Mouse (Mus musculus) limb, embryonic 14.5 days (tissue): ENCODE measurements around the gene Zbtb8a. TPM values are rescaled to one million over a fixed set of nuclear protein-coding genes. Genes with fewer than 3 reads are reported as not detected.

Source experiments
- ATAC-seq: fragments of 200-750 bp; cut with Nextera tagmentation; 2 replicates; pipeline ENCODE4 v1.8.0; 2017; ENCODE audit warnings: low read depth, moderate number of reproducible peaks, moderate TSS enrichment; ENCODE audit not compliant: low FRiP score
- DNase-seq: peaks from one replicate; pipeline ENCODE4 v3.0.0-alpha.2; 2015; ENCODE audit warnings: low spot score
- H3K27ac ChIP-seq: fragments of 300-500 bp; sonication (generic); replicated peaks from 2 replicates; pipeline ENCODE4 v1.5.1; 2014; ENCODE audit warnings: low read depth, mild to moderate bottlenecking, low read length, moderate library complexity, mixed read lengths
- H3K27me3 ChIP-seq: fragments of 300-500 bp; sonication (generic); 2 replicates; pipeline ENCODE4 v1.6.1; 2014; ENCODE audit warnings: low read length, mixed read lengths; ENCODE audit not compliant: control insufficient read depth, insufficient read depth
- H3K36me3 ChIP-seq: fragments of 300-500 bp; sonication (generic); 2 replicates; pipeline ENCODE4 v1.6.1; 2014; ENCODE audit warnings: mild to moderate bottlenecking, low read length, moderate library complexity, mixed read lengths; ENCODE audit not compliant: control insufficient read depth, insufficient read depth
- H3K4me1 ChIP-seq: fragments of 300-500 bp; sonication (generic); 2 replicates; pipeline ENCODE4 v1.6.1; 2014; ENCODE audit warnings: antibody characterized with exemption, low read length, mixed read lengths; ENCODE audit not compliant: control insufficient read depth, insufficient read depth
- H3K4me2 ChIP-seq: fragments of 300-500 bp; sonication (generic); replicated peaks from 2 replicates; pipeline ENCODE4 v1.6.1; 2014; ENCODE audit warnings: low read depth, mild to moderate bottlenecking, low read length, moderate library complexity; ENCODE audit not compliant: severe bottlenecking
- H3K4me3 ChIP-seq: fragments of 300-500 bp; sonication (generic); replicated peaks from 2 replicates; pipeline ENCODE4 v1.5.1; 2014; ENCODE audit warnings: low read length
- H3K9ac ChIP-seq: fragments of 300-500 bp; sonication (generic); 2 replicates; pipeline ENCODE4 v1.6.1; 2014; ENCODE audit warnings: mild to moderate bottlenecking, low read depth, low read length, moderate library complexity; ENCODE audit not compliant: severe bottlenecking
- H3K9me3 ChIP-seq: fragments of 300-500 bp; sonication (generic); 2 replicates; pipeline ENCODE4 v1.6.1; 2016; ENCODE audit warnings: low read length; ENCODE audit not compliant: control insufficient read depth
- POLR2A ChIP-seq: fragments of 200-500 bp; IDR thresholded peaks from 2 replicates; pipeline ENCODE4 v1.8.0; 2012; ENCODE audit warnings: inconsistent platforms, mild to moderate bottlenecking, moderate library complexity, borderline replicate concordance; ENCODE audit not compliant: insufficient read depth, insufficient read length; ENCODE audit errors: extremely low read depth
- WGBS: fragments of 180-500 bp; shearing (Covaris S2); extraction: QIAGEN DNeasy Blood & Tissue Kit; methylation state at CpG from one replicate; pipeline ENCODE4 v1.1.7; 2014; 5-methylcytosine and 5-hydroxymethylcytosine counted together
- polyA plus RNA-seq, 2 experiments: library from polyadenylated mRNA; depleted of rRNA in 1 of 2; stranded (reverse) in 1 of 2; unstranded in 1 of 2; fragments of >200 nt; fragmentation: Nextera tagmentation in 1 of 2; extraction: Ambion mirVana in 1 of 2; gene quantifications; 2 replicates each; pipeline versions ENCODE4 v1.2.1 to v1.2.3; 2012 to 2014

Gene Zbtb8a
- polyA plus RNA-seq, 2 experiments: 5.6 to 16.2 TPM

GRCm38 (mm10) chr4:129390216-129390743 is 12.4 kb upstream of the Zbtb8a start:
- DNase-seq (no peak), ATAC-seq (no peak)
- H3K4me1 ChIP-seq: no peaks in the 10 kb centered on the region
- 85% methylated on average over 13 of the region's 14 CpGs for WGBS
- H3K9me3 ChIP-seq: no peaks in the 10 kb centered on the region
- H3K9ac ChIP-seq: no peak overlapping the region
- no peak for TF ChIP-seq POLR2A
- H3K4me2 ChIP-seq: no peak overlapping the region
- H3K4me3 ChIP-seq: no peak overlapping the region
- no peaks in the 10 kb centered on the region for H3K36me3 ChIP-seq
- no peaks in the 10 kb centered on the region for H3K27me3 ChIP-seq
- H3K27ac ChIP-seq: no peak overlapping the region

GRCm38 (mm10) chr4:129388404-129388803 is 10.5 kb upstream of the Zbtb8a start:
- Histone ChIP-seq H3K27me3 (no peaks in the 10 kb centered on the region), H3K9me3 (no peaks in the 10 kb centered on the region), H3K9ac (no peak overlapping the region), H3K36me3 (no peaks in the 10 kb centered on the region), H3K4me1 (no peaks in the 10 kb centered on the region), H3K4me3 (no peak overlapping the region), H3K27ac (no peak overlapping the region), H3K4me2 (no peak overlapping the region)
- ATAC-seq (no peak), DNase-seq (no peak)
- no peak for TF ChIP-seq POLR2A
- 80% methylated on average over 5 of the region's 5 CpGs for WGBS

- H3K36me3 ChIP-seq: no peaks in the 10 kb centered on the region
- DNase-seq (no peak), ATAC-seq (no peak)
- H3K4me3 ChIP-seq: no peak overlapping the region
- H3K9ac ChIP-seq: no peak overlapping the region
- 59% methylated on average over 1 of the region's 2 CpGs for WGBS
- no peaks in the 10 kb centered on the region for H3K27me3 ChIP-seq
- no peak for TF ChIP-seq POLR2A
- H3K27ac ChIP-seq: no peak overlapping the region
- H3K4me2 ChIP-seq: no peak overlapping the region
- no peaks in the 10 kb centered on the region for H3K4me1 ChIP-seq
- no peaks in the 10 kb centered on the region for H3K9me3 ChIP-seq
Observed at GRCm38 (mm10) chr4:129386989-129387388, 9.1 kb upstream of the Zbtb8a start.

GRCm38 (mm10) chr4:129386269-129386946 is 8.5 kb upstream of the Zbtb8a start:
- no peak for TF ChIP-seq POLR2A
- WGBS: 91% methylated on average over 8 of the region's 8 CpGs
- no peak overlapping the region for H3K27ac ChIP-seq
- no peaks in the 10 kb centered on the region for H3K27me3 ChIP-seq
- no peaks in the 10 kb centered on the region for H3K36me3 ChIP-seq
- no peaks in the 10 kb centered on the region for H3K4me1 ChIP-seq
- ATAC-seq (no peak), DNase-seq (no peak)
- H3K4me3 ChIP-seq: no peak overlapping the region
- H3K9me3 ChIP-seq: no peaks in the 10 kb centered on the region
- no peak overlapping the region for H3K4me2 ChIP-seq
- no peak overlapping the region for H3K9ac ChIP-seq

- no peak for TF ChIP-seq POLR2A
- no peaks in the 10 kb centered on the region for H3K4me1 ChIP-seq
Observed at GRCm38 (mm10) chr4:129385685-129386084, 7.8 kb upstream of the Zbtb8a start.

More at GRCm38 (mm10) chr4:129385685-129386084, 7.8 kb upstream of the Zbtb8a start:
- Histone ChIP-seq H3K4me2 (no peak overlapping the region), H3K4me3 (no peak overlapping the region), H3K9ac (no peak overlapping the region), H3K27me3 (no peaks in the 10 kb centered on the region), H3K36me3 (no peaks in the 10 kb centered on the region), H3K9me3 (no peaks in the 10 kb centered on the region), H3K27ac (no peak overlapping the region)
- ATAC-seq (no peak), DNase-seq (no peak)
- 93% methylated on average over 11 of the region's 11 CpGs for WGBS
